ENCODE assay signal across 8 mouse cellular contexts in the genomic region with DNA sequence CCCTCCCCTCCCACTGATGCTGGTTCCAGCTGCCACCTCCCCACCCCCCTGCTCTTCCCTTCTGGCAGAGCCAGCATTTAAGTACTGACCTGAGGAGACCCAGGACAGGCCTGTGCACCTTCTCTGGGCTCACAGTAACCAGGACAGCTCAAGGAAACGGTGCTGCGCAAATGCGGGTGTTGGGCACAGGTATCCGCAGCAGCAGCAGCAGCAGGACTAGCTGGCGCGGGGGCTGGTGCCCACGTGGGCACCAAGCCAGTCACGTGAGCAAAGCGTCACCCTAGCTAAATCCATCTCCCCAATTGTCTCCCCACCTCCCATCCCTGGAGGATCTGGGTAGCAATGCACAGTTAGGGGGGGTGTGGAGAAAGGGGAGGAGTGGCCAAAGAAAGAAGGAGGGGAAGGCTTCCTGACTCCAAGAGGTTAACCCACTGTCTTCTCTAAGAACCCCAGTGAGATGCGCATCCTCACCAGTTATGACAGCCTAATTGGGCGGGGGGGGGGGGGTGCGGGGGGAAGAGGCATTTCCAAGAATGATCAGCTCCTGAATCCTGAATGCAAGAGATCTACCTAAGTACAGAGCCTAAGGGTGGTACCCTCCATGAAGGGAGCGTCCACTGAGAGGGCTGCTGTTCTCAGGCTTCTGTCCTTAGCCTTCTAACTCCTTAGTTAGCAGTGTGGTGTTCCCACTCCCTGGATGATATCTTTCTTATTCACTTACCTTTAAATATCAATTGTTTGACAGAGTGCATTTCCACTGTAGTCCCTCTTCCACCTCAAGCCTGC. TPM values are rescaled to one million over a fixed set of nuclear protein-coding genes. Genes with fewer than 3 reads are reported as not detected.
DNase-seq lines count a peak whose midpoint lies in the region; ATAC-seq and TF ChIP-seq lines count a peak whose summit lies in the region.

A gene (minus strand): TSS at position 252 of the 786 bp plus-strand sequence.

- H3K27me3 ChIP-seq in heart, embryonic 10.5 days (ENCODE audit: insufficient read depth, poor library complexity, severe bottlenecking): peaks cover 12% of the 10 kb centered on the region; the same call in 1 of the 2 replicates
- no peaks in the 10 kb centered on the region for H3K27me3 ChIP-seq in hindbrain, postnatal 0 days (ENCODE audit: insufficient read depth, low read length)
- H3K27me3 ChIP-seq in limb, embryonic 13.5 days: peaks cover 34% of the 10 kb centered on the region

- H3K4me1 ChIP-seq in heart, embryonic 10.5 days: no peaks in the 10 kb centered on the region
- no peaks in the 10 kb centered on the region for H3K4me1 ChIP-seq in cortical plate, adult 2 months (ENCODE audit: control insufficient read depth, insufficient read depth, low read length)
- no peaks in the 10 kb centered on the region for H3K4me1 ChIP-seq in hindbrain, postnatal 0 days (ENCODE audit: insufficient read depth, low read length)
- no peaks in the 10 kb centered on the region for H3K4me1 ChIP-seq in limb, embryonic 13.5 days

- peak; percentile 61; the same call in 1 of the 2 replicates for TF ChIP-seq POLR2A in cortical plate, adult 2 months (IDR thresholded peaks at IDR 0.05; ENCODE audit: extremely low read depth, insufficient read depth, low read length)

- peak; percentile 96 for ATAC-seq in hindbrain, postnatal 0 days
- peak; percentile 66 for ATAC-seq in limb, embryonic 13.5 days (ENCODE audit: low FRiP score, low read depth)
- ATAC-seq in granulocyte monocyte progenitor cell, adult 5-6 weeks (replicated peaks; ENCODE audit: poor library complexity, severe bottlenecking): no peak

- no peaks in the 10 kb centered on the region for H3K36me3 ChIP-seq in heart, embryonic 10.5 days
- H3K36me3 ChIP-seq in hindbrain, postnatal 0 days (ENCODE audit: insufficient read depth, low read length): no peaks in the 10 kb centered on the region
- no peaks in the 10 kb centered on the region for H3K36me3 ChIP-seq in limb, embryonic 13.5 days

- peak within 1 kb of the TSS; percentile 52 for H3K9ac ChIP-seq in hindbrain, postnatal 0 days (replicated peaks; ENCODE audit: low read length)
- H3K9ac ChIP-seq in limb, embryonic 13.5 days: no peak within 1 kb of the TSS; the same call in 1 of the 2 replicates

- no peak within 1 kb of the TSS for H3K27ac ChIP-seq in heart, embryonic 10.5 days
- H3K27ac ChIP-seq in cortical plate, adult 2 months (ENCODE audit: insufficient read depth, low read length): 0 out of 2 replicates have a peak within 1 kb of the TSS, but pooled peaks have one; percentile 8
- H3K27ac ChIP-seq in hindbrain, postnatal 0 days: no peak within 1 kb of the TSS
- H3K27ac ChIP-seq in limb, embryonic 13.5 days: no peak within 1 kb of the TSS

- H3K9me3 ChIP-seq in heart, embryonic 10.5 days: no peaks in the 10 kb centered on the region
- no peaks in the 10 kb centered on the region for H3K9me3 ChIP-seq in hindbrain, postnatal 0 days (ENCODE audit: low read length)
- no peaks in the 10 kb centered on the region for H3K9me3 ChIP-seq in limb, embryonic 13.5 days

- DNase-seq in heart, embryonic 10.5 days (ENCODE audit: low spot score): no peak
- DNase-seq in heart, postnatal 10 days: no peak
- DNase-seq in hindbrain, postnatal 0 days (ENCODE audit: low spot score): peak; percentile 74
- peak; percentile 47 for DNase-seq in right cerebral cortex, postnatal 4 days
- DNase-seq in thymus, postnatal 36 days: no peak

- peak within 1 kb of the TSS; percentile 58 for H3K4me2 ChIP-seq in hindbrain, postnatal 0 days (ENCODE audit: low read depth, low read length)
- peak within 1 kb of the TSS; percentile 63 for H3K4me2 ChIP-seq in limb, embryonic 13.5 days (replicated peaks)

- TF ChIP-seq CTCF in cortical plate, adult 2 months (IDR thresholded peaks at IDR 0.05; ENCODE audit: extremely low read depth, insufficient read depth, low read length): no peak
- no peak for TF ChIP-seq CTCF in hindbrain, postnatal 0 days (IDR thresholded peaks at IDR 0.05; ENCODE audit: low read depth)

- intact Hi-C loops in heart, postnatal 10 days (cut with DNase I): no loop called here

- 34% methylated on average over 12 of the region's 13 CpGs for WGBS in heart, embryonic 10.5 days
- WGBS in hindbrain, postnatal 0 days: 24% methylated on average over 12 of the region's 13 CpGs
- WGBS in limb, embryonic 13.5 days: 17% methylated on average over 11 of the region's 13 CpGs

- peak within 1 kb of the TSS; percentile 51 for H3K4me3 ChIP-seq in heart, embryonic 10.5 days
- H3K4me3 ChIP-seq in cortical plate, adult 2 months (ENCODE audit: insufficient read depth, low read length): peak within 1 kb of the TSS; percentile 52
- H3K4me3 ChIP-seq in hindbrain, postnatal 0 days (ENCODE audit: low read length): peak within 1 kb of the TSS; percentile 41
- H3K4me3 ChIP-seq in limb, embryonic 13.5 days: peak within 1 kb of the TSS; percentile 41

RNA-seq across cellular contexts. Expression of the gene that starts here (rescaled TPM):
- 2.2 and 2.3 TPM in 2 replicates for polyA plus RNA-seq in heart, embryonic 10.5 days (2016; fragmentation: Nextera tagmentation; extraction: Ambion mirVana)
- under 1 TPM; 0.34 to 0.57 TPM for total RNA-seq in heart, postnatal 10 days (2021)
- 131 and 146 TPM in 2 replicates for polyA plus RNA-seq in cortical plate, adult 2 months (2012; rRNA removed)
- 7.0 and 8.8 TPM in 2 replicates for total RNA-seq in hindbrain, postnatal 0 days (2014; rRNA removed)
- 51.2 and 53.4 TPM in 2 replicates for polyA plus RNA-seq in hindbrain, postnatal 0 days (2015; fragmentation: Nextera tagmentation; extraction: Ambion mirVana)
- 9.7 and 10.0 TPM in 2 replicates for polyA plus RNA-seq in limb, embryonic 13.5 days (2015; fragmentation: Nextera tagmentation; extraction: Ambion mirVana)
- not detected in 2 replicates for total RNA-seq in granulocyte monocyte progenitor cell, adult 5-6 weeks (2014; fragmentation: Nextera tagmentation)
- total RNA-seq in granulocyte monocyte progenitor cell, adult 5-6 weeks (2017): not detected in 2 replicates

Comparison
In these comparisons a context has a peak if more than half of its experiments do, and no peak if none do; other contexts are left out.
1. DNase-seq: peak in hindbrain, postnatal 0 days (single experiment) and right cerebral cortex, postnatal 4 days (single experiment); none in heart, embryonic 10.5 days (single experiment), heart, postnatal 10 days (0 of 2) and thymus, postnatal 36 days (0 of 2).
2. Peak in every context shown above with its lines, with median percentiles within 50 percentile points of each other: H3K4me3 ChIP-seq.